Mouse (Mus musculus): ENCODE measurements at regions not wholly inside any gene's neighbourhood (a gene's known extent, or its start where the extent isn't known, plus 50 kb on each side); places are given as distances from the start of the nearest gene placed in this dataset.

- WGBS: 92% methylated on average over 2 of the region's 2 CpGs
- Histone ChIP-seq H3K27me3 (ENCODE audit: low read depth, poor library complexity, severe bottlenecking) (no peaks in the 10 kb centered on the region), H3K4me1 (no peaks in the 10 kb centered on the region), H3K27ac (no peak overlapping the region), H3K9me3 (replicated peaks) (no peaks in the 10 kb centered on the region), H3K4me3 (no peak overlapping the region), H3K36me3 (no peaks in the 10 kb centered on the region)
- no peak for DNase-seq (ENCODE audit: low spot score)
Measured at GRCm38 (mm10) chr8:35877581-35877980, 112.0 kb downstream of the Gm19410 start.

DNA sequence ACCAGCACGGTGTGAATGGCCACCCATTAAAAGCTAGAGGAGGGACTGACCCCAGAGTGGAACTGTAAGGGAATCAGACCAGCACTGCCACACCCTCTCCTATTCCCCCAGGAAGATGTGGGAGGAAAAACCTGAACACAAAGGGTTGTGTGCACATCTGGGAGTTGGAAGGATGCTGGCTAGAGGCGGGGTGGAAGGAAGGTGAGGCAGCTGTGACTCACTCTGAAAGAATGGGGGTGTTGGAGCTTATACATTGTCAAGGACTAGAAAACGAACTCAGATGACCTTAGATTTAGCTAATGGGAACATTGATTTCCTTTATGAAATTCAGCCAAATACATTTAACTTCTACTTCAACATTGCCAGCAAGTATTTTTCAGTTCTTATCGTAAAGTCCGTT is 116.2 kb downstream of the Gm19410 start:
- Histone ChIP-seq H3K27ac (no peak overlapping the region), H3K36me3 (no peaks in the 10 kb centered on the region), H3K4me1 (0 out of 2 replicates have a peak, but pooled peaks cover 3% of the 10 kb centered on the region), H3K9me3 (replicated peaks) (no peaks in the 10 kb centered on the region), H3K27me3 (ENCODE audit: low read depth, poor library complexity, severe bottlenecking) (no peaks in the 10 kb centered on the region), H3K4me3 (no peak overlapping the region)
- DNase-seq (ENCODE audit: low spot score): no peak
- 73% methylated on average over 5 of the region's 5 CpGs for WGBS

DNA sequence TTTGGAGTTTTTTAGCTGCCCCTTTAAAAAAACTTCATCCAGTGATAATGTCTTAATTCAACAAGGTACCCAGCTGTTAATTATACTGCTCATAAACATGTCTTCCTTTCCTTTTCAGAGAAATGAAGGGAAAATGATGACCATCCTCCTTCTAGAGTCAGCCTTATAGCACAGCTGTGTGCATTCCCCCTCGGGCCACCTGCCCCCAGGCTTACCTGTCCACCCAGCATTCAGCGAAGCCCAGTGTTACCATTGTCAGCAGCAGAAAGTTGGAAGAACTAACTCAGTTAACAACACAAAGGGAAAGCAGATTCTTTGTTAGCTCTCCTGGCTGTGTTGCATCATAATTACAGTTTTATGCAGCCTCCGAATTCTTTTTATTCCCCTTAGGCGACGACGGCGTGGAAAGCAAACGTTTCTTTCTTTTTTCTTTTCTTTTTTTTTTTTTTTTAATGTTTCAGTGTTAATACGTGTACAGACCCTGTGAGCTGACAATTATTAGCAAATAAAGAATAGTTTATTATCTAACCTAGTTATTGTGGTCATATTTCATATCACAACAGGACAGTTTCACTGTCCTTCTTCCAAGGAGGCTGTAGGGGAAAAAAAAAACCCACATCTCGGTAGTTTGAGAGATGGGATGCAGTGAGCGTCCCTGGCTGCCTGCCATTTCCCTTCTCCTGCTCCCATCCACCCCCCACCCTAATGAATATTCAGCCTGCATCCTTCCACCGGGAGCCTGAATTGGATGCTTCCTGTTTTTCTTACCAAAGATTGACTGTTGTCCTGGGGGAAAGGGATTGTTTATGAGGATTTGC is 117.3 kb downstream of the Gm19410 start:
- Histone ChIP-seq H3K27me3 (ENCODE audit: low read depth, poor library complexity, severe bottlenecking) (no peaks in the 10 kb centered on the region), H3K27ac (no peak overlapping the region), H3K9me3 (replicated peaks) (no peaks in the 10 kb centered on the region), H3K4me3 (no peak overlapping the region), H3K36me3 (no peaks in the 10 kb centered on the region), H3K4me1 (0 out of 2 replicates have a peak, but pooled peaks cover 3% of the 10 kb centered on the region)
- DNase-seq (ENCODE audit: low spot score): no peak
- WGBS: 42% methylated on average over 12 of the region's 12 CpGs

- H3K4me1 ChIP-seq: 0 out of 2 replicates have a peak, but pooled peaks cover 3% of the 10 kb centered on the region
- 80% methylated on average over 1 of the region's 1 CpGs for WGBS
- DNase-seq (ENCODE audit: low spot score): no peak
- H3K27ac ChIP-seq: no peak overlapping the region
- H3K36me3 ChIP-seq: no peaks in the 10 kb centered on the region
- H3K4me3 ChIP-seq: no peak overlapping the region
- no peaks in the 10 kb centered on the region for H3K9me3 ChIP-seq (replicated peaks)
- H3K27me3 ChIP-seq (ENCODE audit: low read depth, poor library complexity, severe bottlenecking): no peaks in the 10 kb centered on the region
Measured at GRCm38 (mm10) chr8:35883456-35883780, 117.8 kb downstream of the Gm19410 start.

- no peaks in the 10 kb centered on the region for H3K9me3 ChIP-seq (replicated peaks)
- WGBS: 86% methylated on average over 6 of the region's 6 CpGs
- H3K4me3 ChIP-seq: no peak overlapping the region
- DNase-seq (ENCODE audit: low spot score): no peak
- no peaks in the 10 kb centered on the region for H3K36me3 ChIP-seq
- H3K4me1 ChIP-seq: 0 out of 2 replicates have a peak, but pooled peaks cover 8% of the 10 kb centered on the region
- H3K27ac ChIP-seq: no peak overlapping the region
- no peaks in the 10 kb centered on the region for H3K27me3 ChIP-seq (ENCODE audit: low read depth, poor library complexity, severe bottlenecking)
Measured at GRCm38 (mm10) chr8:35884545-35884944, 119.0 kb downstream of the Gm19410 start.

DNA sequence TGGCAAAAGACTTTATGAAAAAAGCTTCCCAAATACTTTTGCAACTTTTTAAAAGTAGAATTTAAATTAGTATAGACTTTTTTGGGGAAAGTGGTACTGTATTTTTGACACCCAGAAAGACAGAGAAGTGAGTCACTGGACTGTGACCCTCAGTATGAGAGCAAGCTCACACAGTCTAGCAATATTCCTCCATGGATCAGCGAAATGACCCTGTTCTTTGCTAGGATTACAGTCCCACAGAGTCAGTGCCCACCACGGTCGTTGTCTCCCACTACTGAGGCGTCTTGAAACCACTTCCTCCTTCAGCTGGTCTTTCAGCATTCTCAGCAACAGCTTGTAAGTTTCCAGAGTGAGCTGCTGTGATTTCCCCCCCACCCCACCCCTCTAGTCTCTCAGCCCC is 124.5 kb downstream of the Gm19410 start:
- WGBS: 91% methylated on average over 4 of the region's 4 CpGs
- Histone ChIP-seq H3K4me1 (peaks cover 16% of the 10 kb centered on the region; the same call in 1 of the 2 replicates), H3K4me3 (no peak overlapping the region), H3K27me3 (ENCODE audit: low read depth, poor library complexity, severe bottlenecking) (no peaks in the 10 kb centered on the region), H3K36me3 (no peaks in the 10 kb centered on the region), H3K9me3 (replicated peaks) (no peaks in the 10 kb centered on the region), H3K27ac (no peak overlapping the region)
- DNase-seq (ENCODE audit: low spot score): no peak

DNA sequence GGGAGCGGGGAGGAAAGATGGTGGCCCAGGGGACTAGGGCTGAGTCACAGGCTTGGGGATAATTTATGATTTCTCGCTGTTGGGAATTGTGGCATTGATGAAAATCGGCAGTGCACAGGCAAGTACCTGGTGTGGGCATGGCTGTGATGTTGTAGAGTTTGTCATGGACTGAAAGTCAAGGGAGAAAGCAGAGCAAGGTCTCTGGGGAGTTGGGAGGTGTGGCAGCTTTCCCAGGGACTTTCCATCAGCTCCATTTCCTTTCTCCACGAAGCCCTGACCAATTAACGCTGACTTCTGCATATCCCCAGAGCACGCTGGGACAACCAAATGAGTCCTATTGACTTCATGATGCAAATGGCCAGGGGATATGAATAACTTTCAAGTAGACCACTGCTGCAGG is 126.2 kb downstream of the Gm19410 start:
- H3K4me1 ChIP-seq: peaks cover 16% of the 10 kb centered on the region; the same call in 1 of the 2 replicates
- H3K9me3 ChIP-seq (replicated peaks): no peaks in the 10 kb centered on the region
- no peak overlapping the region for H3K4me3 ChIP-seq
- H3K27me3 ChIP-seq (ENCODE audit: low read depth, poor library complexity, severe bottlenecking): no peaks in the 10 kb centered on the region
- WGBS: 78% methylated on average over 6 of the region's 6 CpGs
- H3K27ac ChIP-seq: no peak overlapping the region
- DNase-seq (ENCODE audit: low spot score): no peak
- no peaks in the 10 kb centered on the region for H3K36me3 ChIP-seq

DNA sequence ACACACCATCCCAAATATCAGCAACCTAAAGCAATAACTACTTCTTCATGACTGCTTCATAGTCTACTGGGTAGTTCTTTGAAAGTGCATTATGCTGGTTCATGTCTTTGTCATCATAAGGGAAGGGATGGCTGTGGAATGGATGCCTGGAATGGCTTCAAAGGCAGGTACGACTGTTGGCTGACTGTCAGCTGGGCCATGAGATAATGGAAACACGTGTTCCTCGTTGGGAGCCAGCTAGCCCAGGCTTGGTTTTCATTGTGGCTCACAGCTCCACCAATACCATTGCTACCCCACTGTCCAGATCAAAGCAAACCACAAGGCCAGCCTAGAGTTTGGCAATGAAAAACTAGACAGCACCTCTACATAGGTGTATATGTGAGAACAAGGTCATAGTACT is 132.9 kb downstream of the Gm19410 start:
- Histone ChIP-seq H3K4me1 (peaks cover 6% of the 10 kb centered on the region; the same call in 1 of the 2 replicates), H3K36me3 (no peaks in the 10 kb centered on the region), H3K27me3 (ENCODE audit: low read depth, poor library complexity, severe bottlenecking) (no peaks in the 10 kb centered on the region), H3K4me3 (no peak overlapping the region), H3K27ac (no peak overlapping the region), H3K9me3 (replicated peaks) (no peaks in the 10 kb centered on the region)
- 78% methylated on average over 3 of the region's 3 CpGs for WGBS
- DNase-seq (ENCODE audit: low spot score): no peak

DNA sequence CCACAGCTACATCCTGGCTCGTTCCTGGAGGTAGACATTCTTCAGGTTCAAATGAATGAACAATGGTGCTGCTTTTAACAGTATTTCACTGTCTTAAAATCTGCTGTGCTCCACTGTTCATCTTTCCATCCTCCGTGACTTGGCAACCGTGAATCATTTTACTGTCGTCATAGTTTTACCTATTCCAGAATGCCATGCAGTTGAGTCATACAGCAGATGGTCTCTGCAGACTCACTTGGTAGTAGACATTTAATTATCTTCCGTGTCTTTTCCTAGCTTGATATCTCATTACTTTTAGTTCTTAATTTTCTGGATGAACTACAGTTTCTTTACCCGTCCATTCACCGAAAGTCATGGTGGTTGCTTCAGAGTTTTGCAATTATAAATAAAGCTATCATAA is 135.9 kb downstream of the Gm19410 start:
- no peak overlapping the region for H3K4me3 ChIP-seq
- no peaks in the 10 kb centered on the region for H3K9me3 ChIP-seq (replicated peaks)
- no peaks in the 10 kb centered on the region for H3K4me1 ChIP-seq
- H3K27me3 ChIP-seq (ENCODE audit: low read depth, poor library complexity, severe bottlenecking): no peaks in the 10 kb centered on the region
- no peak for DNase-seq (ENCODE audit: low spot score)
- 95% methylated on average over 7 of the region's 7 CpGs for WGBS
- no peak overlapping the region for H3K27ac ChIP-seq
- no peaks in the 10 kb centered on the region for H3K36me3 ChIP-seq

DNA sequence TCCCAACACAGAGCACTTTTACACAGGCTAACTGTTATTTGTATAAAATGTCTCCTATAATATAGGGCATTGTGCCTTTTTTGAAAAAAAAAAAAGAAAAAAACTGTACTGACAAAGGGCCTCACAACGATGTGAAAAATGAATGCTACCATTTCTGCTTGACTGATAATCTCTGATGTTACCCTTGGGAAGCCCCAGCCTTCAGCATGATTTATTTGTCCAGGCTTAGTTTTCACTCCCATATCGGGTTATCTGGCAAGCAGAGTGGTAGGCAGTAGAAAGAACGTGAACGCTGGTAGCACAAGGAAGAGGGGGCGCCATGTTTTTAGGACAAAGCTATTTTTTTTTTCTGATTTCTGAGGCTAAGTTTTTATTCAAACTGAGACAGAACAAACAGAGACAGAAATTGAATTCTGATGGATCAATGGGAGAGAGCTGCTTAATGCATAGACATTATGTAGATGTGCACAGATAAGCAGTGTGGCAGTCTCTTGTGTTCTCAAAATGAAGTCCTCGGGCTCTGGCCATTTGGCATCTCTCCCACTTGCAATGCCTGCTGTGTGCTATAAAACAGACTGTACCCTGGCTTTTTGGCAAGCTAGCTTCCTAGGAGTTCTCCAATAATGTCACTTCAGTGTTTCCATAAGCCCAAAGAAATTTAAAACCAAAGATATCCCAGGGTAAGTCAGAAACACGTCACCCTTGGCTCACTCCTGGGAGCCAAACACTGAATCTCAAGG is 139.3 kb downstream of the Gm19410 start:
- Histone ChIP-seq H3K4me3 (no peak overlapping the region), H3K27me3 (ENCODE audit: low read depth, poor library complexity, severe bottlenecking) (no peaks in the 10 kb centered on the region), H3K4me1 (no peaks in the 10 kb centered on the region), H3K36me3 (no peaks in the 10 kb centered on the region), H3K9me3 (replicated peaks) (no peaks in the 10 kb centered on the region), H3K27ac (no peak overlapping the region)
- no peak for DNase-seq (ENCODE audit: low spot score)
- WGBS: 83% methylated on average over 7 of the region's 7 CpGs

DNA sequence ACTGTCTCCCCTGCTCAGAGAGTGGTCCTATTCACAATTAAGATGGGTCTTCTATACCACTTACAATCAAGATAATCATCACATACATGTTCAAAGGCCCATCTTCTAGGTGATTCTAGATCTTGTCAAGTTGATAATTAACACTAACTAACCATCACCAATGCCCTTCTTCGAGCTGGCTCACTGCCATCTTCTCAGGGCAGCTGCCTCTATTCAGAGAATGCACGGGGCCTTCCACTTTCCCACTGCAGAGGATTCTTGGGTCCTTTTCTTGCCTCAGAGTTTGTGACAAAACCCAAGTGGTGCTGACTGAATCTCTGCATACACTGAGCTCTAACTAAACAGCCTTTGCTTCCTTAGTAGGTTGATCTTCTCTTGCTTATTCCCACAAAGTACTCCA is 142.4 kb downstream of the Gm19410 start:
- Histone ChIP-seq H3K9me3 (replicated peaks) (no peaks in the 10 kb centered on the region), H3K27me3 (ENCODE audit: low read depth, poor library complexity, severe bottlenecking) (no peaks in the 10 kb centered on the region), H3K27ac (no peak overlapping the region), H3K36me3 (no peaks in the 10 kb centered on the region), H3K4me1 (no peaks in the 10 kb centered on the region), H3K4me3 (no peak overlapping the region)
- WGBS: 89% methylated on average over 2 of the region's 2 CpGs
- no peak for DNase-seq (ENCODE audit: low spot score)

DNA sequence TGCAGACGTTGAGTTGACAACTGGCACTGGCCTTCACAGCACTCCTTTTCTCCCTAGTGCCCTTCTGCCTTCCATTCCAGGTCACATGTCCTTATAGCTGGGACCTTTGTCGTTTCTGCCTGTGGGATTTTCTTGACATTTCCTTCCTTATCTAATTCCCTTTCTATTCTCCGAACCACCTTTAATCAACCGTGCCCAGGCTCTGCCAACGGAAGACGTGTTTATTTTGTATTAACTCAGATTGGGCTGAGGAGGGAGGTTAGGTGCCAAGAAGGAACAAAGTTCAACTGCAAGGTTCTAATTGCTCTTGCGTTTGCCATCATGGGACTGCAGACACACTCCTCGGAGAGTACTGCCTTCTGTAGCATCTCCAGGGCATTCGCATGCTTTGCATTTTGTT is 146.7 kb downstream of the Gm19410 start:
- no peak for DNase-seq (ENCODE audit: low spot score)
- Histone ChIP-seq H3K36me3 (no peaks in the 10 kb centered on the region), H3K4me1 (0 out of 2 replicates have a peak, but pooled peaks cover 3% of the 10 kb centered on the region), H3K27ac (no peak overlapping the region), H3K27me3 (ENCODE audit: low read depth, poor library complexity, severe bottlenecking) (no peaks in the 10 kb centered on the region), H3K9me3 (replicated peaks) (no peaks in the 10 kb centered on the region), H3K4me3 (no peak overlapping the region)
- whole genome bisulfite sequencing: 88% methylated on average over 9 of the region's 9 CpGs

DNA sequence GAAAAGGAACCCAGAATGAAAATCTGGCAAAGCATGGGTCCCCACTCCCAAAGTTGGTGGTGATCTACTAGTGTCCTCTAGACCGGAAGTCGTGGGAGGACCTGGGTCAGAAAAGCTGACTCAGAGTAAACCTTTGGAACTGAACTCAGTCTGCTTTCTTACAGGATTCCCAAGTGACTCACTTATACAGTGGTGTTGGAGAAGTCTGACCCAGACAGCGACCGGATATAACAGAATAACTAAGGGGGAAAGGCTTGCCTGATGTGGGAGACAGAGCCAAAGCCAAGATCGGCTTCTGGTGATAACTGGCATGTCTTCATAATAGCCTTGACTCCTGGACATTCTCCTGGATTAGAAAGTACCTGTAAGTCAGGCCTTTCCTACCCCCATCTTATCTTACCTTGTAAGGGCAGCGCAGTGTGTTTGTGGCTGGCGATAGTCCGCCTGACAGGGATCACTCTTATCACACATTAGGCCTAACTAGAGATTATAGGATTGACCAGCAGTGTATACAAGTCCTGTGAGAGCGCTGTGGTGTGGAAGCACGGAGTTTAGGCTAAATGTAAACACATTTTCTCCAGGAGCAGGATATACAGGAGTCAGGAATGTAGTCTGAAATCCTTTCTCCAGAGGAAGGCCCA is 150.4 kb downstream of the Gm19410 start:
- Histone ChIP-seq H3K4me1 (peaks cover 12% of the 10 kb centered on the region; the same call in 1 of the 2 replicates), H3K27ac (no peak overlapping the region), H3K27me3 (ENCODE audit: low read depth, poor library complexity, severe bottlenecking) (no peaks in the 10 kb centered on the region), H3K36me3 (no peaks in the 10 kb centered on the region), H3K9me3 (replicated peaks) (no peaks in the 10 kb centered on the region), H3K4me3 (no peak overlapping the region)
- WGBS: 74% methylated on average over 10 of the region's 10 CpGs
- DNase-seq (ENCODE audit: low spot score): no peak

Measured in limb, embryonic 10.5 days (tissue).